Mouse (Mus musculus) erythroid progenitor cell, adult 5-6 weeks (primary cell): ENCODE data around the gene Gm9733. TPM values are rescaled to one million over a fixed set of nuclear protein-coding genes. Genes with fewer than 3 reads are reported as not detected.
"Not testable (repeated sequence)": the region's sequence is repeated elsewhere in the genome, so short reads cannot be mapped to it uniquely, and the experiment has no call there.

Source experiments
- ATAC-seq: replicated peaks from 2 replicates; pipeline ENCODE4 v1.8.0; 2016; ENCODE audit warnings: moderate number of reproducible peaks, mild to moderate bottlenecking, moderate TSS enrichment, inconsistent platforms; ENCODE audit not compliant: poor library complexity, low FRiP score, severe bottlenecking
- total RNA-seq, 2 experiments: library from RNA; stranded (forward) in 1 of 2; stranded (reverse) in 1 of 2; fragments of 150-400 nt in 1 of 2; fragments of 186-747, 209-891 nt in 1 of 2; gene quantifications; 2 replicates each; pipeline versions ENCODE4 v1.2.3 to v1.2.4; 2015 to 2017; ENCODE audit warnings: low replicate concordance in 2 of 2

The Gm9733 gene
- total RNA-seq (2015; ENCODE audit: low replicate concordance) (10.1 TPM in 1 of 2 replicates, not detected in the other), total RNA-seq (2017; ENCODE audit: low replicate concordance) (4.8 TPM in 1 of 2 replicates, not detected in the other)

DNA sequence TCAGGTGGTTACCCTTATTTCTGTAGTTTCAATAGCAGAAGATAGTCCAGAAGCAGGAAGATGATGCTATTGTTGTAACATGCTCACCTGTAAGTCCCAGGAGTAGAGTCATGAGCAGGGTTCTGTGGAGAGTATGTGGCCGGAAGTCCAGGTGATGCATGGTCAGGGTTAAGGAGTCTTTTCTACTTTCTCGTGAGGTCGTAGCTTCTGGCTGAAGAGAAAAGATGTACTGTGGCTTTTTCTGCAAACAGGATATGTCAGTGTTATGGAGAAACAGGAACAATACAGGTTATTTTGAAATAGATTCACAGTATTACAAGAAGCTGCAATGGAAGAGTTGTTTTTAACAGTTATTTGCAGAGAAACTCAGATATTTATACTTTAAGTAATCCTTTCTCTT lies at the start of gene Gm9733:
TSS of gene Gm9733 (minus strand) at position 240 of the 400 bp plus-strand sequence.
- no peak for ATAC-seq

- not testable (repeated sequence) for ATAC-seq
Observed at GRCm38 (mm10) chr3:15355690-15356089, 23.6 kb upstream of the Gm9733 start.

- ATAC-seq, result not testable (repeated sequence)
Observed at GRCm38 (mm10) chr3:15350318-15350717, 18.2 kb upstream of the Gm9733 start.

- ATAC-seq, result not testable (repeated sequence)
Observed at GRCm38 (mm10) chr3:15345606-15346005, 13.5 kb upstream of the Gm9733 start.

DNA sequence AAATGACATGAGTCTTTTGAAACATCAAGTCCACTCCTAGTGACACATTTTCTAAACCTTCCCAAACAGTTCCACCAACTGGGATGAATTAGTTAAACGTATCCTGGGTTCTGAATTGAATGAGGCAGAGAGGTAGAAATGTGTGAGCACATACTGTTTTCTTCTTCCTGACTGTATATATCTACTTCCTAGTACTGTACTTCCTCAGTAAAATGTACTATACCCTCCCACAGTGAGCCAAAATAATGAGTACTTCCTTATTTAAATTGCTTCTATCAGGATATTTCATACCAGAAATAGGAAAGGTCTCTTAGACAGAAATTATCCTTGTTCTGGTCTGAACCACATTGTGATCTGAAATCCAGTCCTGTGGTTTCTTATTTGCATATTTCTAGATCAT lies 8.2 kb upstream of the Gm9733 start:
- no peak for ATAC-seq

- no peak for ATAC-seq
Observed at GRCm38 (mm10) chr3:15334182-15334581, 2.1 kb upstream of the Gm9733 start.

DNA sequence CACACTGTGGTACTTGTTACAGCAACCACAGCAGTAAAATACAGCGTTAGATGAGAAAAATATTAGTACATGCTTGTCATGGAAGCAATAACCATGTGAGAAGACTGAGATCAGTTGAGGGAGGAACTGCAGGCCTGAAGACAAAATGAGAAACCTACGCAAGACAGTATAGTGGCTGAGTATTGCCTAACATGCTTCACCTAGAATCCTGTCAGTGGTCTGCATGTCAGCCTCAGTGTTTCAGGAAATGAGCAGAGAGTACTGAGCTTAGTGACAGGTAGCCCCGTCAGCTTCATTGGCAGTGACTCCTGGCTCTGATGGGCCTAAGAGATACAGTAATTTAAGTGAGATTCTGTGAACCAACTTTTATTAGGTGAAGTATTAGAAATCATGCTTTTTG lies 557 bp downstream of the Gm9733 start:
- ATAC-seq, result no peak

DNA sequence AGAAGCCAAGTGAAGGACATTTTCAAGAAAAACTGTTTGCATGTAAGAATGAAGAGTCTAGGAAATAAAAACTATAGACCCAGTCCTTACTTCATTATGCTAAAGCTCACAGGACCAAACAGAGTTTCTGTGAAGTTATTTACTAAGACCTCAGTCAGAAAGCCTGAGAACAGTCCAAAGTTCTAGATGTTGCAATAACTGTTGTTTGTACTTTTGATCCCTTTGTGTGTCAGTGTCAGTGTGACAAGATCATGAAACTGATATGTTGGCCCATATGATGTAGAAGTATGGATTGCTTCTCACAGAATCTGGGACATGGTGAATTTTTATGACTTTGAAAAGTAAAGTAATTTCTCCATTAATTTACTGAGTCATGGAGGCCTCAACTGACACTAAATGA lies 2.6 kb downstream of the Gm9733 start:
- ATAC-seq, result no peak

- ATAC-seq, result no peak
Observed at GRCm38 (mm10) chr3:15284424-15285328, 47.4 kb downstream of the Gm9733 start.

DNA sequence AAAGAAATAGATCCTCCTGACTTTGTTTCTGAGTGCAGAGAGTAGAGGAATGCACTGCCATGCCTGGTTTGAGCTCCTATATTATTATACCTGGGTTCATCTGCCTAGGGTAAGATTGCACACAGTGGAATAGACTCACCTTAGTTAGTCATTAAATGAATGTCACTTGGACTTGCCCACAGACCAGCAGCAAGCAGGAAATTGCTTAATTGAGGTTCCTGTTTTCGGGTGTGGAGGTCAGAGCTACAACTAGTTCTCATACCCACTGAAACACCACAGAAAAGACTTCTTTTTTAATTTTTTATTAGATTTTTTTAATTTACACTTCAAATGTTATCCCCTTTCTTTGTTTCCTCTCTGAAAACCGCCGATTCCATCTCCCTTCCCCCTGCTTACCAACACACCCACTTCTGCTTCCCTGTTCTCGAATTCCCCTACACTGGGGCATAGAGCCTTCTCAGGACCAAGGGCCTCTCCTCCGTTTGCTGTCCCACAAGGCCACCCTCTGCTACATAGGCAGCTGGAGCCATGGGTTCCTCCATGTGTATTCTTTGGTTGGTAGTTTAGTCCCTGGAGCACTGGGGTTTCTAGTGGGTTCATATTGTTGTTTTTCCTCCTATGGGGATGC lies 56.1 kb downstream of the Gm9733 start:
- no peak for ATAC-seq

DNA sequence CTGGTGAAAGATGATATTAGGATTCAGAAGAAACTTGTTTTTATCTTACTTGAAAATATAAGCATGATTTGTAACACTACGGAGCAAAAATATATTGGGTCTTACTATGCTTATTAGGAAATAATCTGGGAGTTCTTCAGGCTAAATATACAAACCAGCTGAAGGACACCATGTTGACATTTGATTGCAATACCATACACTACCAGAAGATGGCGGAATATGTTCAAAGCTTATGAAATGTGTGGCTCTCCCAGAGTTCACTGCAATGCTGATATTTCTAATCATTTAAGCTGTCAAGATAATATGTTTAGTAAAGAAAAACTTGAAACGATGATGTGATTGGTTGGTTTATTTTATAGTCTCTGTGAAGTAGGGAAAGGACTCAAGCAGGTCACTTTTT lies 67.7 kb downstream of the Gm9733 start:
- no peak for ATAC-seq

GRCm38 (mm10) chr3:15255726-15256125 lies 76.4 kb downstream of the Gm9733 start:
- ATAC-seq, result no peak

Other genes starting within 250 kb of the Gm9733 start
- 2.9 TPM in 1 of 2 replicates, not detected in the other for gene Sirpb1a, start 94.2 kb upstream of the Gm9733 start, total RNA-seq (2015; ENCODE audit: low replicate concordance)
- 0.98 and 1.5 TPM in 2 replicates for gene Sirpb1a, start 94.2 kb upstream of the Gm9733 start, total RNA-seq (2017; ENCODE audit: low replicate concordance)
- 5.4 and 5.9 TPM in 2 replicates for gene Sirpb1b, start 242.8 kb upstream of the Gm9733 start, total RNA-seq (2015; ENCODE audit: low replicate concordance)
- gene Sirpb1b, start 242.8 kb upstream of the Gm9733 start, total RNA-seq (2017; ENCODE audit: low replicate concordance), result 0.98 and 3.1 TPM in 2 replicates